Mouse (Mus musculus): Measurements from ENCODE around the gene Dtd1.

The Dtd1 gene

DNA sequence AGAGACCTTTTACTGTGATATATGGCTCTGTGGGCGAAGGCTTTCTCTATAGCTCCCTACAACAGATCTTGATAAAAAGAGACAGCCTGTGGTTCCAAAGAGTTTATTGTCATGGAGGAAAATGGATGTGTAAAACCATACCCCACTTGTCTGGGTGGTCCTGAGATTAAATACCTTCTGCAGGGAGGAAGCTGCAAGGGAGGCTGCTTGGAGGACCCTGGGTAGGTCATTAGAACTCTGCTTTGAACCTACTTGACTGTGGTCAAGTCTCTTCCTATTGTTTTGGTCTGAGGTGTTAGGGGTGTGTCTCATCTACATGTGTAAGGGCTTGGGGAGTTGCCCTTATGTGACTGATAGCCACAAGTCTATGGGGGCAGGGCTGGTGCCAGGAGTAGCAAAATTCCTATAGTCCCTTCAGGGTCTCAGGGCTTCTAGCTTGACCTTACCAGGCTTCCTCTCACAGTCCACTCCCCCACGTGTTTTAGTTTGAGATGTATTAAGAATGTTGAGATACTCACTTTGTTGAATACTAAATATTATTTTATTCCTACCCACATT, 115.6 kb downstream of the Dtd1 start:
- no peak for DNase-seq (ENCODE audit: low read depth, low spot score)

DNA sequence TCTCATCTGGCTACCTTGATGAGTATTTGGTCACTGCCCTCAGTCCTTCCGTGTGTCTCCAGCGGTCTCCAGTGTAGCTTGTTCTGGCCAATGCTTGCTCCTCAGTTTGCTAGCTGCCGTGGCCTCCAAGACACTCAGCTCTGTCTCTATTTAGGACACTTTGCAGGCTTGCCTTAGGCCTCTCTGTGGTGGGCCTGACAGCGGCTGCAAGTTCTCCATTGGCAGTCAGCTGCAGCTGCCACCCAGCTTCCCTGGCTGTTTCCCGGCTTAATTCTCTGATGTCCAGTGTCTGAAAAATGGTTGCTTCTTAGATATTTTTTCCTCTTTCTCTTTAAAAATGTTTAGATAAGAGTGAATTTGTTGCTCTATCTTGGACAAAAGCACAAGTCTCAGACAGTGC, 116.6 kb downstream of the Dtd1 start:
- DNase-seq (ENCODE audit: low read depth, low spot score), result no peak

DNA sequence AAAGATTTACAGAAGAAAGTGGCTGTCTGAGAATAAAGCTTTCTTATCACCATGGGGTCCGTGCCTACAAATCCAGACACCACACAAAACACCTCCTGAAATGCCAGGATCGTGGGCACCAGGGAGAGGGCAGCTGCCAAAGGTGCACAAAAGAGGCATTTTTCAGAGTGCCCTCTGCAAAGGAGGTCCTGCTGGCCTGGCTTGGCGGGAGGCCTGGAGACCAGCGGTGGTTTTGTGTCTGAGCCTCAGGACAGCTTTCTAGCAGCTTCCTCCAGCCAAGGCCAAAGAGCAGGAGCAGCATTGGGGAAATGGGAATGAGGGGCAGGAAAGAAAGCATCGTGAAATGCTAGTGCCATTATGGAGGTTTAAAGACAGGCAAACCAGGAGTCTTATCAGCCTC, 118.6 kb downstream of the Dtd1 start:
- DNase-seq (ENCODE audit: low read depth, low spot score), result no peak

DNA sequence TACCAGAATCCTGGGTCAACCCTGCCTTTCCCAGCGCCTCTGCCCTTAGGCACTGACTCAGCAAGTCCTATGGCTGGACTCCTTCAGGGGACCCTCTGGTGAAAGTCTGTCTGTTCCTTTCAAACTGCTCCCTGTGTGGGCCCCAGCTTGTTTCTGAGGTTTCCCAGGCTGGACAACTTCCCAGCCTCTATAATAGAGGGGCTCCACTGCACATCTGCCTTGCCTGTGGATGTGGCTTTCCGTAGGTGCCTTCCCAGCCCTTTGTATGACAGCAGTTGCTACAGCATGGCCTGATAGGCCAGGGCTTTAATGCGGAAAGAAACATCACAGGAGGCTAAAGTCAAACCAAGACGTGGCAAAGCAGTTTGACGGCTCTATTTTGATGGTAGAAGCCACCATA, 119.6 kb downstream of the Dtd1 start:
- DNase-seq (ENCODE audit: low read depth, low spot score), result no peak

DNA sequence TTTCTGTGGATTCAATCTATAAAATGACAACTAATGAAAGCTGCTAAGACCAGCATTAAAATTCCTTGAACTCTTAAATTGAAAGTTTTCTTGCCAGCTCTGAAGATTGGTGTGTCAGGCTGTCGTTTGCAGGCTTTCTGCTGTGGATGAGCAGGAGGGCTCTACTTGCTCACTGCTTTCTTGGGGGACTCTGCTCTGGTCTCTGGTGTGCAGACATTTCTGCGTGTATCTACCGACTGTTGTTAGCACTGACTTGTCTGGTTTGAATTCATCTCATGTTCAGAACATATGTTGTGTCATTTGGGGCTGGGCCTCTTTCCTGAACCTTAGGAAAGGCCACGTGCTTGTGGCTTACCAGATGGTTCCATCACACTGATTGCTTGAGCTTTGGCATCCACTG, 120.0 kb downstream of the Dtd1 start:
- no peak for DNase-seq (ENCODE audit: low read depth, low spot score)

DNA sequence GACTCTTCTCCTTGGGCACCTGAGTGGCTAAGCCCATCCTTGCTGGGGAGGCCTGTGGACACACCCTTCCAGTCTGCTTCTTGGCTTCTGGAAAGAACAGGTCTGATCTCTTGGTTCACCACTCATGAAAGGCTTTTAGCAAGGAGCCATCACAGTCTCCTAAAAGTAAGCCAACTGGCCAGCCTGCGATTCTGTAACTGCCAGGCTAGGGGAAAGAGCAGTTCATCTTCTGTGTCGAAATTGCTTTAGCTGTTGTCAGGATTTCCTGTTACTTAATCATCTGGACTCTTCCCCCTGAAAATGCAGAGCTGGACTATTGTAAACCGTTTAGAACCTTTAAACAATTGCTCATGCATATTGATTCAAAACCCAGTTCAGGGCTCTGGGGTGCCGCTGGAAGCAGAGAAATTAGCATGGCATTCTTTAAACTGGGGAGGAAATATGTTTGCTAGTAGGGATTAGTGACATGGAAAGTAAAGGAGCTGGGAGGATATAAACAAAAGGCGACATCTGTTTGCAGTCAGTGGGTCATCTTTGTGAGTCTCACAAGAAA, 120.8 kb downstream of the Dtd1 start:
- no peak for DNase-seq (ENCODE audit: low read depth, low spot score)

DNA sequence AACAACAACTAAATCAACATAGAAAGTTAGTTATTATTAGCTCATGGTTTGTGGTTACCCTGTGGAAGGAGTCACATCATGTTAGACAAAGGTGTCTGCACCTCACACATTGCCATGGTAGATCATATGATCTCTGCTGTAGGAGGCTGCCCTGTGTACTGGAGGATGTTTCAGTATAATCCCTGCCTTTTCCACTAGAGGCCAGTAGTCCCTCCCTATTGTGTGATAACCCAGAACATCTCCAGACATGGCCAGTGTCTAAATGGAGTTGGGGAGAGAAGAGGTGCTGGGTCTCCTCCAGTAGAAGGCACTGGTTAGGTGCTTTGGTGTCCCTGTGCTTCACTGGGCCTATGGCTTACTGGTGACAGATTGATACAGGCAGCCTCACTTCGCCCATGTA, 125.0 kb downstream of the Dtd1 start:
- no peak for DNase-seq (ENCODE audit: low read depth, low spot score)

DNA sequence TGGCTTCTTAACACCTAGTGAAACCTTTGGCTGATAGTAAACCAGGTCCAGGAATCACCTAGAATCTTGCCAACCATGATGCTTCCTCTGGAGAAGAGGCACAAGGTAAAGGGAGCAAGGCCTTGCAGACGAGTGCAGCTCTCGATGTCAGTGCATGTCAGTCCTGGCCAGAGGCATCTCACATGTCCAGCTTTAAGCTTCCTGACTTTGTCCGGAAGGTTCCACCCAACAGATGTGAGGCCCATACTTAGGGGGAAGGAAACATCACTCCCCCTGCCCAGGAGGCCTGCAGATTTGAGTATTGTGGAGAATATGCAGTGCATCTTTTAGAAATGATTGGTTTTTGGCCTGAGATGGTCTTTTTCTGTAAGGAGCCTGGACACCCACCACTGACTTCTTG, 127.4 kb downstream of the Dtd1 start:
- DNase-seq (ENCODE audit: low read depth, low spot score), result no peak

DNA sequence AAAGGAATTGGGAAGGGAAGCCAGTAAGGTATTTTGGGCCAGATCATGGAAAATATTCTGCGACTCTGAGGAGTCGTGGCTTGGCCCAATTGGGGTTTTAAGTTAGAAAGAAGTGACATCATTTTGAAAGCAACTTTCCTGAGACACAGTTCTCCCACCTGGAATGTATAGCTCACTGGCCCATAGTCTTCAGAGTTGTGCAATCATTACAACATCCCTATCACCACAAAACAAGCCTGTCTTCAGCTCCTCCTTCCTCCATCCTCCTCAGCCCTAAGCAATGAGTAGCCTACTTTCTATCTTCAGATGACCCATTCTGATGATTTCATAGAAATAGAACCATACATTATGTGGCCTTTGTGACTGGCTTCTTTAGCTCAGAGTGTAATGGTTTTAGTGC, 130.1 kb downstream of the Dtd1 start:
- DNase-seq (ENCODE audit: low read depth, low spot score), result no peak

DNA sequence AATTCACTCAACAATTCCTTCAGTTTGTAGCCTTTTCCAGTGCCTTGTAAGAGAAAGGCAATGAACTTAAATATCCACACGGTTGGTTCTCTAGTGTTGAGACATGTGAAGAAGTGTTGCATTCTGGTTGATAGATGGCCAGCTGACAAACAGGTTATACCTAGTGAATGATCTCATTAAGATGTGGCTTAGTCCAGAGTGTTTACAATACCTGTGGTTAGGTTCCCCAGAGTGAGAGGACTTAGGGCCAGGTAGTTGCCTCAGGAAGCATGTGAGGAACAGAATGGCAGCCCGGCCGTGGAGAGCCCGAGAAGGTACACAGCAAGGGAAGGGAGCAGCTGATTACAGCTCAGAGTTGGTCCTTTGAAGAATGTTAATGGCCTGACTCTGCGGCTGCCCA, 138.5 kb downstream of the Dtd1 start:
- no peak for DNase-seq (ENCODE audit: low read depth, low spot score)

DNA sequence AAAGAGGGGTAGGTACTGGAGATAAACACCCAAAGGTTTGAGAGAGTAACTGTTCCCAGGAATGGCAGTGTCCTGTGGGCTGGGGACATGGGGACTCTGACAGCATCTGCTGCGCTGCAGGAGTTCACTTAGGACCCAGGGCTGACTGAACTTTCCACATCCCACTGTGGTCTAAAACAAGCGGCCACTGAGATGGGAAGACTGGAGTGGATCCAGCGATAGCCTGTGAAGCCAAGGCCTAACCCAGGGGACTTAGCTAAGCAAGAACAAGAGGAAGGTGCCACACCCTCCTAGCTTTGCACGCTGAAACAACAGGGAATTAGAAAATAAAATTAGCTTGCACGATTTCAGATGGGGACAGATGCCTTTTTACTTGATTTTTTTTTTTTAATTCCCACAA, 138.9 kb downstream of the Dtd1 start:
- no peak for DNase-seq (ENCODE audit: low read depth, low spot score)

DNA sequence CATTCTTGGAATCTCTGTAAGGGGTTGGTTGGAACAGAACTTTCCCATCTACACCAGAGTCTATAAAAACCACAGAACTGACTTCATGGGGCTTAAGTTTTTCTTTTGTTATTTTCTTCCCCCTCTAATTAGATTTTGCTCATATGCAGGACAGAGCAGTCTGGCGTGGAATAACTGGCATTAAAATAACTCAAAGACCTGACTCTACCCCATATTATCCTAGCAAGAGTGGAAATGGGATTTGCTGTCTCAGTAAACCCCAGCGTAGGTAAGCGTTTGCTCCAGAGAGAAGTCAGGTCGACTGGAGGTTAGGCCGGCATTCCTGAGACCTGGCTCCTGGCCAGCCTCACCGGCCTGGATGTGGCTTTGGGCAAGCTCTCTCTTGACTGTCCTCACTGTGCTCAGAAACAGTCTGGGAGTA, 140.9 kb downstream of the Dtd1 start:
- no peak for DNase-seq (ENCODE audit: low read depth, low spot score)

DNA sequence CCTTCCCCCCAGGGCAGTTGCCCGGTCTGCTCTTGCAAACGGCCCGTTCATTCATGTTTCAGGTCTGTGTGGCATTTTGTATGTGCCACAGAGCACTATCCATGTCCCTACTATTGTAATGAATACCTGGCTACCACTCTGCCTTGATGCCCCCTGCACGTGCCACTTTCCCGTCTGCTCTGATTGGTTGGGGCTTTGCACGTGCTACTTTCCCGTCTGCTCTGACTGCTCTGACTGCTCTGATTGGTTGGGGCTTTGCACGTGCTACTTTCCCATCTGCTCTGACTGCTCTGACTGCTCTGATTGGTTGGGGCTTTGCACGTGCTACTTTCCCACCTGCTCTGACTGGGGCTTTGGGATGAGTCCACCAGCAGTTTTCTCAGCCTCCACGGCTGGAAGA, 142.3 kb downstream of the Dtd1 start:
- DNase-seq (ENCODE audit: low read depth, low spot score), result no peak

DNA sequence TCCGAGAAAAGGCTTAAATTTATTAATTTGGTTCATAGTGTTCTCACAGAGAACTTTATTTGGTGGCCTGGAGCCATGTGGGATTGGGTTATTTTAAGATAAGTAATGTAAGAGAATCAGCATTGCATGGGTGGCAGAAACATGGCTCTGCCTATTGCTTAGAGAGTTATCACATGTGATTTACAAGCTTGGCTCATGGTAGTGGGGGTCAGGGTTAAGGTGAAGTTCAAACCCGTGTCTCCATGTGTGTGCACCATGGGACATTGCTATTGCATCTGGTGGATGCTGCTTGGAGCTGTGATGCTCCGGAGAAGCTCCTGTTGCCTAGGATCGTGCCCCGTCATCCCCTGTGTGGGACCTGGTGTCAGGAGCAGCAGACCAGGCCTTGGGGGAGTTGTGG, 143.6 kb downstream of the Dtd1 start:
- DNase-seq (ENCODE audit: low read depth, low spot score), result no peak

DNA sequence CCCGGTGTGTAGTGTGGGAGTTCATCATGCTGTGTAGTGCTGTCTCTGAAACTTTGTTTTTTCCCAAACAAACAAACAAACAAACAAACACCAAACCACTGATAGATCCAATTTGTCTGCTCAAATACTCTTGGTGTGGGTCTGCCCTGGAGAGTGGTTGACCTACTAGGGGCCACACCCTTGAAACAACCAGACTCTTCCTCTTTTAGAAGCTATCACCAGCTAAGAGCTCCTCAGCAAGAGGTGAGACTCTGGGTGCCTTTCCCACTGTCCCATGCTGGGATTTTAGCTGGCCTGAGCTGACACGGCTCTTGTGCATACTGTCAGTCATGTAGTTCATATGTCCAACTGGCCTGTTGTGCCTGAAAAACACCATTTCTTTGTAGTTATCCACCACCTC, 145.6 kb downstream of the Dtd1 start:
- no peak for DNase-seq (ENCODE audit: low read depth, low spot score)

DNA sequence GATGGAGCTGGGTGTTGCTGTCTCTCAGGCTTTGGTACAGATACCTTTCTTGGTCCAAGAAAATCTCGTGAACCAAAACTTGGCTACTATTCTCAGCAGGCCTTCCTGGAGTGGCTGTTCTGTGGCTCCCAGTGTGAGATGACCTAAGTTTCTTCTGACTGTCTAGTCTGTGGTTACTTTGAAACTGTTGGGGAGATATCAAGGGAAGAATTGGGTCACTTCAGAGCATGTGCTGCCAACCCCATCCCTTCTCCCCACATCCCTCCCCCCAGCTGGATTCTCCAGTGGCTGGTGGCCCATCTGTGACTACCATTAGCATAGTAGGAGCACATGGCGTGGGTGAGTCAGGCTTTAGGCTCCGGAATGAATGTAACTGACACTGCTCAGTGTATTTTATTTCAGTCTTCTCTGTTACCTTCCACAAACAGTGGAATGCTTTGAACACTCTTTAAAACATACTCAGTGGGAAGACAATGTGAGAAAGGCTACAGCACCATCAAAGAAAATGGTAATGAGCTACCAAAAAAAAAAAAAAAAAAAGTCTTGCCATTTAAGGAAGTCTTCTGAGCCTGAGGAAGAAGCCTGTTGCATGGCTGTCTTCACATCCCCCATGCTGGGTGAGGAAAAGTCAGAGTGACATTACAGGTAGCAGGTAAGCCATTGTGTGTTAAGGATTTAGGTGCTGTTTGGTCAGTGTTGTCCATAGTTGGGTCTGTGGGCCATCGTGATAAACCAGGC, 146.5 kb downstream of the Dtd1 start:
- no peak for DNase-seq (ENCODE audit: low read depth, low spot score)

DNA sequence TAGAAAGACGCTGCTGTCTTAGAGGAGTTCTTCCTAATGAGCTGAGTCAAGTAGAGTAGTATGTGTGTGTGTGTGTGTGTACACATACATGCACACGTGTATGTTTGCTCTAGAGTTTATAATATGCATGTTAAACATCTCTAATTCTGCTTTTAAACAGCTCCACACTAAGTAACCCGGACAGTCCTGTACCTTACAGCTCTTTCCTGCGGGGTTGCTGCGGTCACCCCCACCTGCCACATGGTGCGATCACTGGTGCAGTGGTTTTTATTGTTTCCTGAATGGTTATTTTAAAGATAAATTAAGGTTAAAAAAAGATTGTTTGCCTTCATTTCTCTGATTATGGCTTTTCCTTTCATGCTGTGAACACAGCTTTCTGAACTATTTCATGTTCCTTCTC, 153.9 kb downstream of the Dtd1 start:
- no peak for DNase-seq (ENCODE audit: low read depth, low spot score)

DNA sequence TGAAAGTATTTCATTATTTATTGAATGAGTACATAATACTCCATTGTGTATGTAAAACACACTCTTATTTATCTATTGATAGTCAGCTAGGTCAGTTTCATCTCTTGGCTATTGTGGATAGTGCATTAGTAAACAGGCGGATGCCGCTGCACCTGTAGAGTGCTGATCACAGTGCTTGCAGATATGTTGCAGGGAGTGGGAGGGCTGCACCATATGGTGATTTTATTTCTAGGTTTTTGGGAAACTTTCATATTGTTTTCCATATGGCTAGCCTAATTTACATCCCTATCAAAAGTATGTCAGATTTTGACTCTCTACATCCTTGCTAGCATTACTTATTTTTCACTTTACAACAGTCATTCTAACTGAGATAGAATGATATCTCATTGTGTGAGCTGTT, 155.3 kb downstream of the Dtd1 start:
- DNase-seq (ENCODE audit: low read depth, low spot score), result no peak

DNA sequence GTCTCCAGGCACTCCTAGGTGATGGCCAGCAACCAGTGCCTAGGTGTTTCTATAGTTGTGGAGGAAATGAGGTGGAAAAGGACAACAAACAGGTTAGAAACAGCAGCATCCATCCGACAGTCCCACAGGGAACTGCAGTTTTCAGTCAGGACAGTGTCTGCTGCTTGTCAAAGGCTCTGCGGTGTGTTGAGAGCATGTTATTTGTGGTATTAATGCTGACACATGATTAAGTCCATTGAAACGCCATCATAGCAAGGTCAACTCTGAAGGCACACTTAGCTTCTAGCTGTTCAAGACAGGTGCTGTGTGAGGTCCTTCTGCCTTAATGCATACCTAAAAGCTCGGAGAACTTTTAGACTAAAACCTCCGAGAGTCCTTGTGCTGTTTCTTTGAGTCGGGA, 161.0 kb downstream of the Dtd1 start:
- no peak for DNase-seq (ENCODE audit: low read depth, low spot score)

DNA sequence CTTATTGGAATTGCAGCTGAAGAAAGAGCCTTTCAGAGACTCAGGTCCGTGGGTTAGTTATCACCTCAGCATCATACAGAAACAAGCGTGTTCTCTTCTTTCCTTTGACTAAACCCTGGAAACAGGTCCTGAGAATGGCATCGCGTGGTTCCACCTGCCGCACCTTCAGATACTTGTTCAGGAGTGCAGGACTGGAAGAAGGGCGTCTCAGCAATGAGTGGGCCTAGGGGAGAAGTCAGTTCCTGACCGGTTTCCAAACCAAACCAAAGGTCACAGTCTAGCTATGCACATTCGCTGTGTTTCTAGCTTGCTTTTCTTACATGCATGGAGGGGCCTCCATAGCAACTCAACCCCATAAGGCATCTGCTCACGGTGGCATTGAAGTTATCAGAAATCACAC, 164.0 kb downstream of the Dtd1 start:
- no peak for DNase-seq (ENCODE audit: low read depth, low spot score)

DNA sequence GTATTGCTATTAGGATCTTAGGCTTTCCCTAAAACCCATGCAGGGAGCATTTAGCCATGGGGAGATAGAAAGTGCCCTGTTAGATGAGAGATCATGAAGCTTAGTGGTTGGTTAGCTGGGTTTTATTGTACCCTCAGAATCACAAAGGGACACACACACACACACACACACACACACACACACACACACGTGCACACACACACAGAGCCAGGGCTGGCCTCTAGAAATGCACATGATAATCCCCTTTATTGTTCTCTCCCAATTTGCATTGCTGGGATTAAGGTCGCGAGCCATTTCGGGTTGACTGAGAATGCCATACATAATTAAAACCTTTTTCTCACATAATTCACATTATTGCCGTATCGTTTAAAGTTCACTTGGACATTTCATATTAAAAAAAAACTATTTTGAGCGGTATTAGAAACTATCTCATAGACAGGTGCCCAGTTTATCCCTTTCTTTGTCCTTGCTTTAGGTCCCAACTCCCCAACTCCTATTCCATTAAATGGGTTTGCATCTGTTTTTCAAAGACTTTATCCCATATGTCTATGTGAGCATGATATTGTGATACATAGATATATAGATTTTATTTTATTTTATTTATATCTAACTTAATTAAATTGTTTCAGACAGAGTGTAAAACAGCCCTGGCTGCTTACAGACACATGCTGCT, 164.6 kb downstream of the Dtd1 start:
- no peak for DNase-seq (ENCODE audit: low read depth, low spot score)

DNA sequence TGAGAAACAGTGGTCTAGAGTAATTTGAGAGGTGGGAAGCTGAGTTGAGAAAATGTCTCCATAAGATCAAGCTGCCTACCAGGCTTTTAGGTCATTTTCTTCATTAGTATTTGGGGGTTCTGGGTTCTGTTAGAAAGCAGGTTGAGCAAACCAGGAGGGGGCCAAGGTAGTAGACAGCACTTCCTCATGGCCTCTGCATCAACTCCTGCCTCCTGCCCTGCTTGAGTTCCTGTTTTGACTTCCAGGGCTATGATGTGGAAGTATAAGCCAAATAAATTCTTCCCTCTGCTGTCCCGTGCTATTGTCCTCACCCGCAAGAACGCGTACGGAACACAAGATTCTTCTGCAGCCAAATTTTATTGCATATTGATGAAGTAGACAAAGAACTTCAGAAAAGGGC, 165.5 kb downstream of the Dtd1 start:
- no peak for DNase-seq (ENCODE audit: low read depth, low spot score)
